Mouse (Mus musculus): Measurements from ENCODE around the gene Akap9.

GRCm38 (mm10) chr5:4112570-4113098 is 184.8 kb downstream of the Akap9 start:
- no peak for TF ChIP-seq CTCF (IDR thresholded peaks at IDR 0.05; ENCODE audit: low read depth)
- no peak for TF ChIP-seq EP300 (IDR thresholded peaks at IDR 0.05; ENCODE audit: low read depth)

Data from liver, postnatal 0 days (tissue).